Comparison of ENCODE assay signal across 1 mouse cellular context in the genomic region with DNA sequence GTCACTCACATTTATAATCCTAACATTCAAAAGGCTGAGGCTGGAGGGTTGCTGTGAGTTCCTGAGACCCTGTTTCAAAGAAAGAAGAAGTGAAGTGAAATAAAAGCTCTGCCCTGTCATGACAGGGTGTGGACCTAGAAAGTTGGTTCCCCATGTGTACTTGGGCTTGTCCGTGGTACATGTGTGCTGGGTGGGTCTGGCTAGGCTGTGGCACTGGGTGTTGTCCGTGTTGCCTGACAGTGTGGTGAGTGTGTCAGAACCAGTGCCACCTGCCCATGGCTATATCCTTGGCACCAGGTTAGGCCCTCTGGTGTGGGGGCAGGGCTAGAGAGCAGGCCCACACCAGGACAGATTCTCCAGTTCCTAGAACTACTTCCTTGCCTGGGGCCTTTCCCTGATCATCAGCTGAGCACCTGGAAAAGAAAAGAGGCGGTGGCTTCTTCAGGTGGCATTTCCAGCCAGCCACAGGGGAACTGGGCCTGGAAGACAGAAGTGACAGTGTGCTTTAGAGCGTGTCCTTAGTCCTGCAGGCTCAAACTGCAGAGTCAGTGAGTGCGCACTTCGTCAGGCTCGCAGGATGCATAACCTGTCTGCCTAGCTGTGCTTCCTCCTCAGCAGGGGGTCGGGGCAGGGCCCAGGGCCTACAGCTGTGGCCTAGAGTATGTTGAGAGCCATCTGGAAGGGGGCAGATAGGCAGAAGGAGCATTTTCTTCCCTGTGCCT.
TF ChIP-seq lines count a peak whose summit lies in the region.

No protein-coding gene starts in this region.

TF ChIP-seq in CH12.LX, 34 proteins besides CTCF, POLR2A, EP300 and RAD21:
- TF ChIP-seq SMC3 (IDR thresholded peaks at IDR 0.05; ENCODE audit: low read depth, low read length) (no peak), NELFE (IDR thresholded peaks at IDR 0.05; ENCODE audit: low read depth, low read length) (no peak), CHD1 (IDR thresholded peaks at IDR 0.05; ENCODE audit: low read depth, low read length) (no peak), USF1 (IDR thresholded peaks at IDR 0.05; ENCODE audit: low read depth, low read length) (no peak), NRF1 (IDR thresholded peaks at IDR 0.05; ENCODE audit: low read depth, low read length) (no peak), HCFC1 (IDR thresholded peaks at IDR 0.05; ENCODE audit: low read depth, low read length) (no peak), GABPA (IDR thresholded peaks at IDR 0.05; ENCODE audit: insufficient replicate concordance, low read depth, low read length) (no peak), PAX5 (IDR thresholded peaks at IDR 0.05; ENCODE audit: low read length) (no peak), MAZ (IDR thresholded peaks at IDR 0.05; ENCODE audit: low read depth, low read length) (no peak), UBTF (IDR thresholded peaks at IDR 0.05; ENCODE audit: low read depth, low read length) (no peak), USF2 (conservative IDR thresholded peaks at IDR 0.05; ENCODE audit: low read depth, low read length) (no peak), JUND (conservative IDR thresholded peaks at IDR 0.05; ENCODE audit: low read depth, low read length) (no peak), POLR2AphosphoS2 (IDR thresholded peaks at IDR 0.05; ENCODE audit: low read depth, low read length) (no peak), RCOR1 (conservative IDR thresholded peaks at IDR 0.05; ENCODE audit: low read depth, low read length) (no peak), ZKSCAN1 (IDR thresholded peaks at IDR 0.05; ENCODE audit: borderline replicate concordance, low read depth, low read length) (no peak)
